Mouse (Mus musculus) embryonic facial prominence, embryonic 12.5 days (tissue): ENCODE measurements around the gene Clstn2. TPM values are rescaled to one million over a fixed set of nuclear protein-coding genes. Genes with fewer than 3 reads are reported as not detected.

Experiments
- ATAC-seq: fragments of 200-750 bp; cut with Nextera tagmentation; 2 replicates; pipeline ENCODE4 v1.8.0; 2017; ENCODE audit not compliant: insufficient number of reproducible peaks, insufficient read depth, low FRiP score, low TSS enrichment
- H3K27ac ChIP-seq: fragments of 300-500 bp; sonication (generic); 2 replicates; pipeline ENCODE4 v1.5.1; 2016; ENCODE audit warnings: mild to moderate bottlenecking
- H3K27me3 ChIP-seq: fragments of 300-500 bp; sonication (generic); 2 replicates; pipeline ENCODE4 v1.6.1; 2016; ENCODE audit warnings: mild to moderate bottlenecking, moderate library complexity
- H3K36me3 ChIP-seq: fragments of 300-500 bp; sonication (generic); 2 replicates; pipeline ENCODE4 v1.6.1; 2016; ENCODE audit warnings: mild to moderate bottlenecking
- H3K4me1 ChIP-seq: fragments of 300-500 bp; sonication (generic); 2 replicates; pipeline ENCODE4 v1.6.1; 2016
- H3K4me2 ChIP-seq: fragments of 300-500 bp; sonication (generic); replicated peaks from 2 replicates; pipeline ENCODE4 v1.6.1; 2016; ENCODE audit warnings: mild to moderate bottlenecking, moderate library complexity
- H3K4me3 ChIP-seq: fragments of 300-500 bp; sonication (generic); 2 replicates; pipeline ENCODE4 v1.5.1; 2016; ENCODE audit warnings: mild to moderate bottlenecking
- H3K9ac ChIP-seq: fragments of 300-500 bp; sonication (generic); 2 replicates; pipeline ENCODE4 v1.6.1; 2016; ENCODE audit warnings: mild to moderate bottlenecking, moderate library complexity
- H3K9me3 ChIP-seq: fragments of 300-500 bp; sonication (generic); 2 replicates; pipeline ENCODE4 v1.6.1; 2016; ENCODE audit warnings: mild to moderate bottlenecking, moderate library complexity
- WGBS: fragments of 180-500 bp; shearing (Covaris S2); methylation state at CpG from one replicate; pipeline ENCODE4 v1.1.7; 2016; 5-methylcytosine and 5-hydroxymethylcytosine counted together
- polyA plus RNA-seq: library from polyadenylated mRNA; unstranded; fragments of >200 nt; fragmentation: Nextera tagmentation; extraction: Ambion mirVana; gene quantifications from 2 replicates; pipeline ENCODE4 v1.2.1, GENCODE M21; 2016

Clstn2 gene
- polyA plus RNA-seq, 1 experiment from 2014 or later = 3.5 TPM

DNA sequence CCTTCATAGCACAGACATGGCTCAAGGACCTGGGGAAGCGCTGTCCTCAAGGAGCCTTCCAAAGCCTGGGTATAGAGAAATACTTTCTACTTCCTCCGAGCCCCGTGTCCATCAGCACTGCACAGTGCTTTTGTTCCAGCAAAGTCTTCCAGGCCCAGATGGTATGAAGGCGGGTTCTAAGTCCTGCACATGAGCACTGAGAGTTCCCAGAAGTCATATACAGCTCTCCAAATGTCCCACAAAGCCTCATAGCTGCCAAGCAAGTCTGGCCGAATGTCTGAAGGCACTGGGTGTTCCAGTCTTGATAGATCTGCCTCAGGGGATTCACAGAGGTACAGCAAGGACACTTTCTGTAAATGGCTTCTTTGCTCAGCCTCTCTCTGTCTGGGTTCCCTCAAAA lies 14.3 kb downstream of the Clstn2 start:
- ATAC-seq = no peak
- H3K27me3 ChIP-seq = no peaks in the 10 kb centered on the region
- no peak overlapping the region for H3K4me2 ChIP-seq
- no peaks in the 10 kb centered on the region for H3K4me1 ChIP-seq
- H3K36me3 ChIP-seq = no peaks in the 10 kb centered on the region
- 84% methylated on average over 5 of the region's 5 CpGs for WGBS
- no peak overlapping the region for H3K9ac ChIP-seq
- no peak overlapping the region for H3K4me3 ChIP-seq
- H3K27ac ChIP-seq = no peak overlapping the region
- no peaks in the 10 kb centered on the region for H3K9me3 ChIP-seq

DNA sequence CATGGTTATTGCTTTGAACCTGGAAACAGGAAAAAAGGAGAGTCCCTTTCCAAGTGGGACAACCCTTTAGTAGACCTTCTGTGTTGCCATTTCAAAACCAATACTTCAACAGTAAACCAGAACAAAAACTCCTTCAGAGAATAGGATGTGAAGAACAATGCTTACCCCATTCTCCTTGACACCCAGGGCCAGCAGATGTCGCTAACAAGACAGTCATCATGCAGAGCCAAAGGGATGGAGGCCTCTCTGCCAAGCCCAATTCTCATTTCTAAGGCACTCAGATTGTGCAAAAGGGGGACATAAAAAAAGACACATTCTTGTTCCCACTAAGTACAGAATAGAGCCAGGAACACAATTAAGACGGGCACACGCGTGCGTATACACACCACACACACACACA lies 16.4 kb downstream of the Clstn2 start:
- ATAC-seq = no peak
- no peak overlapping the region for H3K4me2 ChIP-seq
- no peaks in the 10 kb centered on the region for H3K9me3 ChIP-seq

DNA sequence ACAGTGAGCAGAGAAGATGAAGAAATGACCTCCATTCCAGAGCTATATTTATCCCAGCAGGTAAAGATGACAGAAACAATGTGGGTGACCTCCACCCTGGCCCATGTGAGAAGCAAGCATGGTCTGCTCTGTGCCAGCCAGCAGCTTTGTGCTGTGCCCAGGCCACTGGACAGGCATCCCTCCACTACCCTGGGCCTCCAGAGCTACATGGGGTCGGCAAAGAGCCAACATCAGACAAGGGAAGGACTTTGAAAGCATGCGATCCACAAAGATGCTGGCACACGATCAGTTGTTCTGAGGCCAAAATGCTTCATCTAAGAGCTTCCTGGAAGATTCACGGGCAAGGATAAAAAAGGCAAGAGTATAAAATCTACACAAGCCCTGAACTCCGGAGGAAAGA lies 36.6 kb downstream of the Clstn2 start:
- Histone ChIP-seq H3K4me3 (no peak overlapping the region), H3K27me3 (no peaks in the 10 kb centered on the region), H3K9ac (no peak overlapping the region), H3K27ac (no peak overlapping the region), H3K9me3 (no peaks in the 10 kb centered on the region), H3K4me2 (no peak overlapping the region), H3K4me1 (no peaks in the 10 kb centered on the region; the same call in 1 of the 2 replicates), H3K36me3 (no peaks in the 10 kb centered on the region)
- 78% methylated on average over 5 of the region's 5 CpGs for WGBS
- no peak for ATAC-seq

More for the DNA sequence above, 16.4 kb downstream of the Clstn2 start:
- no peaks in the 10 kb centered on the region for H3K4me1 ChIP-seq
- no peak overlapping the region for H3K4me3 ChIP-seq
- no peak overlapping the region for H3K27ac ChIP-seq
- 81% methylated on average over 5 of the region's 5 CpGs for WGBS
- no peaks in the 10 kb centered on the region for H3K27me3 ChIP-seq
- H3K9ac ChIP-seq = no peak overlapping the region
- no peaks in the 10 kb centered on the region for H3K36me3 ChIP-seq

DNA sequence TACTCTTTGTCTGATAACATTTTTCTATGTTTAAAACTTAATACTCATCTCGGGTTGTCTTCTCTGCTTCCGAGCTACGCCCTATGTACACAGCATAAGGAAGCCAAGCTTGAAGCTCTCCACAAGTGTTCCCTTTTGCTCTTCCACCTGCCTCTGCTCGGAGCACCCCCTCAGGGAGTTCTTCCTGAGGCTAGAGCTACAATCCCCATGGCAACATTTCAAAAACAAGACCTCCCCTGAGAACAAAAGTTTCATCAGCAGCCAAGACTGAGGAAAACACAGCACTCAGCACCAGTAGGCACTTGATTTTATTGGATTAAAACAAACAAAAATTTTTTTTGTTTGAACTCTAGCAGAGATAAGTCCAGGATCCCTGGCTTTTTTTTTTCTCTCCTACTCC lies 37.3 kb downstream of the Clstn2 start:
- H3K9ac ChIP-seq = no peak overlapping the region
- H3K4me2 ChIP-seq = no peak overlapping the region
- WGBS = 60% methylated on average over 4 of the region's 4 CpGs
- no peak overlapping the region for H3K4me3 ChIP-seq
- no peaks in the 10 kb centered on the region for H3K36me3 ChIP-seq
- no peaks in the 10 kb centered on the region for H3K9me3 ChIP-seq
- no peaks in the 10 kb centered on the region for H3K4me1 ChIP-seq
- no peak for ATAC-seq
- no peaks in the 10 kb centered on the region for H3K27me3 ChIP-seq
- no peak overlapping the region for H3K27ac ChIP-seq

DNA sequence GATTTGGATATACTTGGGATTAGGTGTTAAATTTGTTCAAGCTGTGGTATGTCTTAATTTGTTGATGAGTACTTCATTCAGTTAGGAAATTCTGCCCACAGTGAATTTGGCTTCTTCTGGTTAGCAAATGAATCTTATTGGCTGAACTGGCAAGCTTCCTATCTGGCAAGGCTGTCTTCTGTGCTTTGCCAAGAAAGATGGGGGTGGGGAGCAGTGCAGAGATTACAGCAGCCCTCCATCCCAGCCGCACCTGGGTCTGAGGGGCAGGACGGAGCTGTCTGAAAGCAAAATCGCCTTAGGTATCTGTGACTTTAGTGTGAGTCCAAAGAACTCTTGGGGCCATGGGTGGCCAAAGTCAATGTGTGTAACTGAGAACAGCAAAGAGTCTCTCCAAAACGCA lies 40.9 kb downstream of the Clstn2 start:
- WGBS = 48% methylated on average over 4 of the region's 4 CpGs
- Histone ChIP-seq H3K27ac (no peak overlapping the region), H3K9ac (no peak overlapping the region), H3K4me3 (no peak overlapping the region), H3K4me1 (no peaks in the 10 kb centered on the region), H3K27me3 (no peaks in the 10 kb centered on the region), H3K9me3 (no peaks in the 10 kb centered on the region), H3K4me2 (no peak overlapping the region), H3K36me3 (no peaks in the 10 kb centered on the region)
- no peak for ATAC-seq

DNA sequence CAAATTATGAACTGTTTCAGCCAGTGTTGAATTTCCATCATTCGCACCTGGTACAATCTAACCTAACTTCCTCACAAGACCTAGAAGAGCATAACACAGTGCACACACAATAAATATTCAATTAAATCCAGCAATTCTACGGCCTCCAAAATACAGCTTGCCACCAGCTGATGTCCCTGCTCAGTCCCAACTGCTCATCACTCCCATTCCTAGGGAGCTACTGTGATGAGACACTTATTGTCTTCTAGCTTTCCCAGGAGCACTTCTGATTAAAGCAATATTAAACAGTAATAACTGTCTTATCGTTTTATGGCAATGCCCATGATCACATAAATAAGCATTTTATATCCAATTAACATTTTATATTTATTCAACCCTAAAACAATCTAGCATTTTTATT lies 55.6 kb downstream of the Clstn2 start:
- no peaks in the 10 kb centered on the region for H3K27me3 ChIP-seq
- H3K27ac ChIP-seq = no peak overlapping the region
- ATAC-seq = no peak
- no peak overlapping the region for H3K9ac ChIP-seq
- no peaks in the 10 kb centered on the region for H3K9me3 ChIP-seq
- H3K36me3 ChIP-seq = no peaks in the 10 kb centered on the region
- no peak overlapping the region for H3K4me3 ChIP-seq
- 85% methylated on average over 3 of the region's 3 CpGs for WGBS
- no peak overlapping the region for H3K4me2 ChIP-seq
- H3K4me1 ChIP-seq = no peaks in the 10 kb centered on the region

DNA sequence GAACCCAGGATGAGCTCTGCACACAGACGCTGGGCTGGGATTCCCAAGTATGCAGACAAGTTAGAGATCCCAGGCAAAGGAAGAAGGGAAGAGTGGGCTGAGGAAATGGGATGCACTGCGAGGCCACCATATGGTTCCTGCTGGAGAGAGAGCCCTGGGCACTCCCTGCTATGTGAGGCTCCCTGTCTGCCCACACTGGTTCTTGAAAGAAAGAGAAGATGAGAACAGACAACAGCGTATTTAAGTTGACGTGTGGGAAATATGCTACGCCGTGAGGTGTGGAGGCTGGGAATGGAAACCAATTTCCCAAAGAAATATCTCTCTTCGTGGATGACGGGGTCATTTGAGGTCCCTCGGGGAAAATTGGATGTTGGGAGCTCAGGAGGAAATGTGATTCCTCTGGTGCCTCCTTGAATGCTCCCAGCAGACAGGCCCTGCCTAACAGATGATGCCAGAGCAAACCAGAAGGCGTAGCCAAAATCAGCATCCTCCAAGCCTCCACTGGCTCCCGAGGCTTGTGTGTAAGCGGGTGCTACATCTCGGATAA lies 58.1 kb downstream of the Clstn2 start:
- 75% methylated on average over 13 of the region's 13 CpGs for WGBS
- no peak overlapping the region for H3K4me2 ChIP-seq
- no peaks in the 10 kb centered on the region for H3K4me1 ChIP-seq
- no peak overlapping the region for H3K27ac ChIP-seq
- no peak overlapping the region for H3K4me3 ChIP-seq
- H3K9ac ChIP-seq = no peak overlapping the region
- ATAC-seq = no peak
- H3K9me3 ChIP-seq = no peaks in the 10 kb centered on the region
- no peaks in the 10 kb centered on the region for H3K36me3 ChIP-seq
- no peaks in the 10 kb centered on the region for H3K27me3 ChIP-seq

DNA sequence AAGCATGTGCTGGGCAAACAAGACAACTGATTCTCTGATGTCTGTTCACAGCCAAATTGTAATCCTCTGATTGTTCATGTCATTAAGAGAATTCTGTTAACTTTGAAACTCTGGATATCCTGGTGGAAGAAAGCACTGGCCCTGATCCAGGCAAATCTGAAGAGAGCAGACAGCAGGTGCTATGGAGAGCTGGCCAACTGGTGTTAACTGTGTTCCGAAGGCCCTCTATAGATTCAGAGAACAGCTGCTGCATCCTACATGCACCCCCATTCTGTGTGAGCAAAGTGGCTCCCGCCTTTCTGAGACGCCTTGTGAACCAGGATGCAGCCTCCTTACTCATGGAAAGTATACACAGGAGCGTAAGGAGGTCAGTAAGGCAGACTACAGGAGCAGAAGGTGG lies 66.3 kb downstream of the Clstn2 start:
- no peak for ATAC-seq
- Histone ChIP-seq H3K36me3 (no peaks in the 10 kb centered on the region), H3K9me3 (no peaks in the 10 kb centered on the region)

DNA sequence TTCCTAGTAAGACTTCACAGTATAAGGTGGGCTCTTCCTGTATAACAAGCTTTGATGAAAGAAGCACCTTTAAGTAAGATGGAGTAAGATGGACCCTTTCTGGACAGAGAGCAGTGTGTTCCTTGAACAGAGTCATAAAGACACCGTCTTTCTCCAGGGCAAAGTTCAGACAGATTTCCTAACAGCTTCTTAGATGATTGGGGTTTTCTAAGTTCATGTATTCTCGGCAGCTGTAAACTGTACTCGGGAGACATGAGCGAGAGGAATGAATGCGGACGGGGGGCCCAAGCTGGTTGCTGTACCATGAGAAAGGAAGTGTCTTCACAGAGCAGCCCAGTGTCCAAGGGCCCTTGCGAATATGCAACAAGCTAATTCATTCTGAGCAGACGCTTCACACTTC lies 75.5 kb downstream of the Clstn2 start:
- no peak overlapping the region for H3K4me3 ChIP-seq
- no peaks in the 10 kb centered on the region for H3K36me3 ChIP-seq
- no peaks in the 10 kb centered on the region for H3K9me3 ChIP-seq
- H3K27ac ChIP-seq = no peak overlapping the region
- no peaks in the 10 kb centered on the region for H3K4me1 ChIP-seq
- no peak overlapping the region for H3K4me2 ChIP-seq
- WGBS = 83% methylated on average over 8 of the region's 8 CpGs
- H3K9ac ChIP-seq = no peak overlapping the region
- H3K27me3 ChIP-seq = no peaks in the 10 kb centered on the region
- no peak for ATAC-seq

More for the DNA sequence above, 66.3 kb downstream of the Clstn2 start:
- H3K27me3 ChIP-seq = no peaks in the 10 kb centered on the region
- no peaks in the 10 kb centered on the region for H3K4me1 ChIP-seq
- H3K4me3 ChIP-seq = no peak overlapping the region
- H3K27ac ChIP-seq = no peak overlapping the region
- no peak overlapping the region for H3K9ac ChIP-seq
- WGBS = 84% methylated on average over 4 of the region's 4 CpGs
- no peak overlapping the region for H3K4me2 ChIP-seq

DNA sequence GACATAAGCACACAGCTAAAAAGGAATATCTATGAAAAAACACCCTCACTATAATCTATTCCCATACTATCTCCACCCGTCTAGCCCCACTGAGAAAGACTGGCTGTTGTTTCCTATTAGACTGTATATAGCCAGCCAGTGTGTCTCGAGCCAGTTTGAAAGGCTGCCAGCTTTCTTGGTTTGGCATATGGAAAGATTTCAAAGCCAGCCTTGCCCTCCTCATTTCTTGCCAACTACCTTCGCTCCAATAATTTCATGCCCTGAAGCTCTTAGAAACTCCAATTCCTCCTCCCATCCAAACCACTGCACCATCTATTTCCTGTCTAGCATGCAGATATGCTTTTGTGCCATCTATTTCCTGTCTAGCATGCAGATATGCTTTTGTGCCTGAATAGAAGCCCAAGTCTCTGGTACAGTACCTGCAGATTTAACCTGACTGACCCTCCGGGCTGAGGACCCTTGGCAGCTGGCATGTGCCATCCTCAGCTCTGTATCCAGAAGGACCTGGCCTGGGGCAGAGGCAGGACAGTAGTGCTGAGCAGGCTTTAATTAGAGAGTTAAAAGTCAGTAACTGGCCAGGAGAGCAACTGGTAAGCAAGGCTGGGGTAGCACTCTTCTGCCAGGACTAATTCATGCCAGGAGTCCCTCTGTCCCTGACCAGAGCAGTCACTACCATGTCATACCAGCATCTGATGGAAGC lies 76.4 kb downstream of the Clstn2 start:
- Histone ChIP-seq H3K4me1 (no peaks in the 10 kb centered on the region), H3K9ac (no peak overlapping the region), H3K27ac (no peak overlapping the region), H3K4me2 (no peak overlapping the region), H3K36me3 (no peaks in the 10 kb centered on the region), H3K27me3 (no peaks in the 10 kb centered on the region), H3K9me3 (no peaks in the 10 kb centered on the region), H3K4me3 (no peak overlapping the region)
- no peak for ATAC-seq
- 80% methylated on average over 4 of the region's 4 CpGs for WGBS

DNA sequence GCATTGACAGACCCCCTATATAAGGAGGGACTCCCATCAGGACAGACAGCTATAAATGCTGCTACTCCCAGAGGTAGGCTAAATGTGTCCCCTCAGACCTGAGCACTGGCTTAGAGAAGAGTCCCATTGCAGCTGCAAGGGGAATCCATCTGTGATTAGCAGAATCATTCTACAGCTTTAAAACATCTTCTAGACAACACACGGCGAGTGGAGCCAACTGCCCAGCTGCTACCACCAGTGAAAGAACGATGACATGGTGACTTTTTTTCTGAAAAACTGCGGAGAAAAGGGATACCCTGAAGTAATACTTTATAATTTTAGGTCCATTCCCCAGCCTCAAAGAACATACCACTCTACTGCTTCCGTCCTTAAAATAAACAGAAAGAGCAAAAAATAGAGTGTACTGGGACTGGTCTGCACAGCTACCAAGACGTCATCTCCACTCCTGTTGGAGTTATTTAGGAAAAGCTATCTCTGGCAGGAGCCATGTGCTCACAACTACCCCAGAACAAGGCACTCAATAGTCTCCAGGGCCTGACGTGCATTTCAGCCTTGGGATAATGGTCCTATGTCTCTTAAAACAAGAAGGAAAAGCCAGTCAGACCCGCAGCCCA lies 79.1 kb downstream of the Clstn2 start:
- Histone ChIP-seq H3K36me3 (no peaks in the 10 kb centered on the region), H3K9me3 (no peaks in the 10 kb centered on the region), H3K27me3 (no peaks in the 10 kb centered on the region), H3K9ac (no peak overlapping the region), H3K4me3 (no peak overlapping the region), H3K4me2 (no peak overlapping the region), H3K4me1 (no peaks in the 10 kb centered on the region), H3K27ac (no peak overlapping the region)
- 86% methylated on average over 8 of the region's 8 CpGs for WGBS
- ATAC-seq = no peak

DNA sequence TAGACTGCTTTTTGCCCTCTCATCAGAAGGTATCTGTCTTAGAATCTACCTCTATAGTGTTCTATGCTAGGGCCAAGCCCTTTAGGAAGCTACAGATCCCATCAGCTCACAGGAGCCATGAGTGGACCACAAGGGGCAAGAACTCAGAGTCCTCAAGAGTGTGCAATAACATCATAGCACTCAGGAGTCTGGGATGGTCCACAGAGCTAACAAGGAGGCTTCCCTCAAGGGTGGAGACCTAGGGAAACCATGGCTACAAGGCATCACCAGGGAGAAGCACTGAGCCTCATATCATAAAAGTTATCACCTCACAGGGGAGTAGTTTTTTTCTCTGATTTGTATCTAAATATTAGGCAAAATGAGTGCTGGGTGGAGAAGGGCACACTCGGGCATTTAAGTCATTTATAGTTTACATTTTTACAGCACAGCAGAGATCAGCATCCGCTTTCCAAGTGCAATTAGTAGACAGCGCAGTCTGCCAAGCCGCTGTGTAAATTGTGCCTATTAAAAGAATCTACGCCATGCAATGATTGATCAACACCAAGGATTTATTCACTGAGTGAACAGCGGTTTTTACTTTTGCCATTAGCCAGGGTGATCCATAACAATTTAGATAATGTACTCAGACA lies 82.5 kb downstream of the Clstn2 start:
- H3K9me3 ChIP-seq = no peaks in the 10 kb centered on the region
- no peaks in the 10 kb centered on the region for H3K4me1 ChIP-seq
- no peak overlapping the region for H3K4me2 ChIP-seq
- H3K27me3 ChIP-seq = no peaks in the 10 kb centered on the region
- ATAC-seq = no peak
- no peaks in the 10 kb centered on the region for H3K36me3 ChIP-seq
- H3K4me3 ChIP-seq = no peak overlapping the region
- no peak overlapping the region for H3K27ac ChIP-seq
- WGBS = 85% methylated on average over 6 of the region's 6 CpGs
- no peak overlapping the region for H3K9ac ChIP-seq
